Mouse (Mus musculus): ENCODE data around the gene Phb.
A peak's percentile ranks its signal among the peaks of the same experiment; 100 is the strongest.
"Not testable (repeated sequence)": the region's sequence is repeated elsewhere in the genome, so short reads cannot be mapped to it uniquely, and the experiment has no call there.

Gene Phb

DNA sequence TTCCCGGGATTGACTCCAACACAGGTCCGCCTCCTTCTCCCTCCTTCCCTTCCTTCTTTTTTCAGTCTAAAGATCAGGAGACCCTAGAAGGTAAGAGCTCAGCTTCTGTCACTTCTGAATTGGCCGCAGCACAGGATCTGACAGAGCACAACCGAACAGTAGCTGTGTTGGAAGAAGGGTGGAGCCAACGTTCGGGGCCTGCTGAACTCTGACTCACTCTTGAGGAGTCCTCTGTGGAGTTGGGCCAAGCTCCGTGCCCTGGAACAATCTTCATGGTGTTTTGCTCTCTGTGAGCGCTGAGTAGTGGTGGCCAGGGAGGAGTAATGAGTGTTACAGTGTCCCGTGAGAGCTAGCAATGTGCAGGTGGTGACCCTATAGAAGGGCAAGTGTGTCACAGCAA is 15.8 kb upstream of the Phb start:
- DNase-seq (ENCODE audit: low spot score): peak; percentile 75

DNA sequence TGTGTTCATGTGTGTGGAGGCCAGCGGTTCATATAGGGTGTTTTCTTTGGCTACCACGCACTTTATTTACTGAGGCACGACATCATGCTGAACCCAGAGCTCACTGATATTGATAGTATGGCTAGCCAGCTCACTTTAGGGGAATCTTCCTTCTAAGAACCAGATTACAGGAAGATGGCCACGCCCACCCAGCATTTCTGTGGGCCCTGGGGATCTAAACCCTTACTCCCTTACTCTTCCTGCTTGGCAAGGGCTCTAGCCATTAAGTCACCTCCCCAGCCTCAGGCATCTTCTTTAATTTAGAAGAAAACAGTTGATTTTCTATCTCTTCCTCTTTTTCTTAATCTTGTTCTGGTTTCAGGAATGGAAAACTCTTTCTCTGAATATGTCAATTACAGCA is 9.3 kb upstream of the Phb start:
- DNase-seq (ENCODE audit: low spot score): no peak

DNA sequence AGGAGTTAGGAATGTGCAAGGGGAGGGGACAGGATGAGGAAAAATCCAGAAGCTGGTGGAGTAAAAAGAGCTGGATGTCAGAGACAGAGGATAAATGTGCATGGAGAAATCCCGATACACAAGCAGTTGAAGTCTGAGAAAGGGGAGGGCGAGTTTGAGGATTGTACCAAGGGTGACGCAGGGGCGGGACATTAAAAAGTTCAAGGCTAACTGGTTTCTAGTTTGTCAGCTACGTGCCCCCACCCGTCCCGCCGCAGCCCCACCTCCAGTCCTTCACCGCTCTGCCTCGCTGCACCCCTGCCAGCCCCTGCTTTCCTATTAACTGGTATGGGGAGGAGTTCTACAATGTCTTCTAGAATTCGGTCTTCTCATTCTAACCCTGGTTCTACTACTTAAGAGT is 420 bp downstream of the Phb start:
- peak; percentile 54 for DNase-seq (ENCODE audit: low spot score)

DNA sequence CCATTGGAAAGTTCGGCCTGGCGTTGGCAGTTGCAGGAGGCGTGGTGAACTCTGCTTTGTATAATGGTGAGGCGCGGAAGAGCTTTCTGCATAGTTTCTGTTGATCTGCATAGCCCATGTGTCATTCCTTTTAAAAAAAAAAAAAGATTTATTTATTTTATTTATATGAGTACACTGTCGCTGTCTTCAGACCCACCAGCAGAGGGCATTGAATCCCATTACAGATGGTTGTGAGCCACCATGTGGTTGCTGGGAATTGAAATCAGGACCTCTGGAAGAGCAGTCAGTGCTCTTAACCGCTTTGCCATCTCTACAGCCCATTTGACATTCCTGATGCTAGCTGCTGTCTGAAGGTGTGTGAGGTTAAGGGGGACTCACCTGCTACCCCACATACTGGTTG is 1.3 kb downstream of the Phb start:
- not testable (repeated sequence) for DNase-seq (ENCODE audit: low spot score)

DNA sequence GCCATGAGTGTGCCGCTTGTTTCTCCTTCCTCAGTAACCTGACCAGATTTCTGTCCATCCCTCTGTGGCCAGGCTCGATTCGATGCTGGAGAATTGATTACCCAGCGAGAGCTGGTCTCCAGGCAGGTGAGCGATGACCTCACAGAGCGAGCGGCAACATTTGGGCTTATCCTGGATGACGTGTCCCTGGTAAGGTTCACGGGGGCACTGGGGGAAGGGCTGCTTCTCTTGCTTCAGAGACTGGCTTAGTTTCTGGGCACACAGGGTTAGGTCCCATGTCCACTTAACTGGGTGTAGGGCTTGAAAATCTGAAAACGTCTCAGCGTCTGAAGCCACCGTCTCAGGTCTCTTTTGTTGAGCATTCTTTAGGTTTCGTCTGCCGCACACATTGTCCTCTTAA is 8.7 kb downstream of the Phb start:
- DNase-seq (ENCODE audit: low spot score): no peak

DNA sequence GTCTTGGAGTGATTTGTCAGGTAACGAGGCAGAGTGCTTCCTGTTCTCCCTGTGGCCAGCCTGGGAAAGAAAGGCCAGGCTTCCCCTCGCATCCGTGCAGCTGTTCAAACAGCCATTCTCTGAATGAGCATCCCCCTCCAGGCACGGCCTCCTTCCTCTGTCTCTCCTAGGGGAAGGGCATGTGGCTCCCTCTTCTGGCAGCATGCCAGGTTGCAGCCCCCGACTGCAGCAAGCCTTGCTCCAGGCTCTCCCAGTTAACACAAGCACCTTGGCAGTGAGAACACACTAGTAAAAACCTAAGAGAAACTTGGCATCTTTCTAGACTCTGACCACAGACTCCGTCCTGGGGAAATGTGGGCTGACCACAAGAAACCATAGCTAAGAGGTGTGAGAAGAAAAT is 9.6 kb downstream of the Phb start:
- peak; percentile 48 for DNase-seq (ENCODE audit: low spot score)

DNA sequence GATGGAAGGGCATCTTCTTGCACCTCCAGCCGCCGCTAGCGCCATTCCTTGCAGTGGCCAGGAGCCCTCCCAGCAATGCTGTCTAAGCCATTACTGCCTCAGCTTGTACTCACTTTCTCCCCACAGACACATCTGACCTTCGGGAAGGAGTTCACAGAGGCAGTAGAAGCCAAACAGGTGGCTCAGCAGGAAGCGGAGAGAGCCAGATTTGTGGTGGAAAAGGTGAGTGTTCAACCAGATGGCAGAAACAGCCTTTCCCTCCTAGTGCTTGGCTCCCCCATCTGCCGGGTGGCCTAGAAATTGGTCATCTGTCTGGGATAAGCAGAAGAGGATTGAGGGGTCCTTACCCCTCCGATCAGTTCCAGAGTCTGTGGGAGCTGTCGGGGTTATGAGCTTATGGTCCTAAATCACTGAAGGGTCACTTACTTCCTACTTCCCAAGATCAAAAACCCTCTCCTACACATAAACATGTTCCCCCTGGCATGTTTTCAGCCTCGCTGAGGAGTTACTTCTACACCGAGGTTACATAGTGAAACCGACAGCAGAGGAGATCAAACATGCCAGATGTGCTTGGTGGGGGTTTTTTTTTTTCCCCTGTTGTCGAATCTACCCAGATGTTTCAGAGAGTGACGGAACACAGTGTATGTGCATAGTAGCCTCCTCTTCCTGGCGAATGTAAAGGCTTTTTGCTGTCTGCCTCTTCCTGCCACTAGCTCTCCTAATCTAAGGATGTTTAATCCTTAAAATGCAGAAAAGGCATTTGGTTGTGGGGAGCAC is 11.4 kb downstream of the Phb start:
- DNase-seq (ENCODE audit: low spot score): no peak

DNA sequence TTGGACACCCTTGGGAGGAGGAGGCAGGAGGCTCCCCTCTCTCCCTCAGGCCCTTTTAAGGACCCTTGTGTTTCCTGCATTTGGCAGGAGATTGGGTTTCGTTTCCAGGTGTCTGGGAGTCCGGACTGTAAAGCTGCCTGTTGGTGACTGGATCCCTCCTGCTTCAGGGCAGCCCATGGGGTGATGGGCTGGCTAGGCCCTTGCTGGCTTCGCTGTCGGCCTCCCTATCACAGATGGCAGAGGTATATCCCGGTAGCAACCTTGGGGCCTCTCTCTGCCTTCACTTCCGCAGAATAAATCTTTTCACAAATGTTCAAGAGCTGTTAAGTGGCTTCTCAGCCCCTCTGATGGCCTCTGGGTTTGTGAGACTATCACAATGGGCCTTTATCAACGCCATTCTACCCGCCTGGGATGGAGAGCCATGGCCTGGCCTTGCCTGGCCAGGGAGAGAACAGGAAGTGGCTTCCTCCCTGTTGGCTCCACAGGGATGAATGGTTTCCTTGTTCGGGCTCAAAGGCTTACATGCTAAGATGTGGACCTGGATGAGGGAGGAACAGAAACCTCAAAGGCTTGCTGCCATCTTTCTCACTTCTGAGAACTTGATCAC is 15.3 kb downstream of the Phb start:
- DNase-seq (ENCODE audit: low spot score): no peak

DNA sequence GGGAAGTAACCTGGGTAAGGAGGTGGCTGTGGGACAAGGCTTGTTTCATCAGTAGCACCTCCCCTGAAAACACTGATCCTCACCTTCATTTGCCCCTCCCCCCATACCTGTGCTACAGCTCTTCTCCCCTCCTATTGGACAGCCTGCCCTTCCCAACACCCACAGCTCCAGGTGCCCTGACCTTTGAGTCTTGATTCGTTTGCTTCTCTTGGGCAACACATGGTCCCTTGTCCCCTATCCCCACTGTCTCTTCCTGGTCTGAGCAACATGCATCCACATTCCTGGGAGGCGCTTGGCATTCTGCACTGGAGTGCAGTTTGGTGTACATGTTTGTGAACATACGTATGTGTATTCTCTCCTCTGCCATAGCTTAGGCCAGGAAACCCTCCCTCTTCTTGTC is 16.2 kb downstream of the Phb start:
- no peak for DNase-seq (ENCODE audit: low spot score)

DNA sequence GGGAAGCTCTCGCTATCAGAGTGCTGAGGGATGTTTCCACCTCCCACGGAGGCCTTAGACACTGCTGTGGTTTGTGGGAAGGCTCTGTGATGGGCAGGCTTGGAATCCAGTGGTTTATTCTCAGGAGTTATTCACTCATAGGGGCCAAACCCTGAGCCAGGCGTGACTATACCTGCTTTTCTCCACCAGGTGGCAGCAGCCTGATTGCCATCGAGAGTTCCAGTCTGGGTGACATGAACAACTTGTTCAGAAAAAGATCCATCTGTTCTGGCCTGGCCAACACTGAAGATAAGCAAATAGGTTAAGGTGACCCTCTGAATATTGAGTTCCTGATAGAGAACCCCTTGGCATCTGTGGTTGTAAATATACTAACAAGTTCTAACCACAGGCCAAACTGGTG is 19.3 kb downstream of the Phb start:
- DNase-seq (ENCODE audit: low spot score): peak; percentile 81

DNA sequence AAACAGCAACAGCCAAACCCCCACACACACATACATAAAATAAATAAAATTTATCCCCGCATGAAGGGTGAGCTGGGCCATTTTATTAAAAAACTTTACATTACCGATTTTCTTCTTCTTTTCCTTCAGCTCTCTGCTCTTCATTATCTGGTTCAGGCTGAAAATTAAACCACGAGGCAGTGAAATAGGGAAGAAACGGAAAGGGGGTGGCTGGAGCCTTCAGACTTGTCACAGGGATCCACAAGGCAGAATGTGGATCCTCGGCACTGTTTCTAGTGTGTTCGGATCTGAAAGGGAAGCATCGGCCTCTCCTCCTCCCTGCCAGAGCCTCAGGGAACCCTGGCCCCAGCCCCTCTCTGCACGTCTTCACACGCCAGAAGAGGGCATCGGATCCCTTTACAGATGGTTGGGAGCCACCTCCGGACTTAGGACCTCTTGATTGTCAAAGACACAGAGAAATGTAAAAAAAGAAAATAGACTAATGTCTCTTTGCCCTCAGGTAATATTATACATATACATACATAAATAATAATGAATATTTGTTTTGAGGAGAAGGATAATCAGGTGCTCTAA is 20.4 kb downstream of the Phb start:
- no peak for DNase-seq (ENCODE audit: low spot score)

DNA sequence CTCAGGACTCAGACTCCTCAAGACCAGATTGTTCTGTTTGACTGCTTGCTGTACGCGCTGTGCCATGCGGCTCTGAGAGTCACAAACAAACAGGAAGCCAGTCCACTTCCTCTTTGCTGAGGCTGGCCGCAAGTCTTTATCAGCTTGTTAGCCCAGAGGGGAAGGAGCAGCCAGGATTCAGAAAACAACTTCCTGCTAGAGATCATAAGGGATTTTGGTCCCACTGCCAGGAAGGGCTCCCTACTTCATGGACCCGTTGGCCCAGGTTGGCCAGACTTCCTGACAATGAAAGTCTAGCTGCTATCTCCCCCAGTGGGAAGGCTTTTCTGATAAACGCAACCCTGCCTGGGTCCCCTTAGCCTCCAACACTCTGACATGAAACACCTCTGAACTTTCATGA is 21.8 kb downstream of the Phb start:
- DNase-seq (ENCODE audit: low spot score): peak; percentile 36

DNA sequence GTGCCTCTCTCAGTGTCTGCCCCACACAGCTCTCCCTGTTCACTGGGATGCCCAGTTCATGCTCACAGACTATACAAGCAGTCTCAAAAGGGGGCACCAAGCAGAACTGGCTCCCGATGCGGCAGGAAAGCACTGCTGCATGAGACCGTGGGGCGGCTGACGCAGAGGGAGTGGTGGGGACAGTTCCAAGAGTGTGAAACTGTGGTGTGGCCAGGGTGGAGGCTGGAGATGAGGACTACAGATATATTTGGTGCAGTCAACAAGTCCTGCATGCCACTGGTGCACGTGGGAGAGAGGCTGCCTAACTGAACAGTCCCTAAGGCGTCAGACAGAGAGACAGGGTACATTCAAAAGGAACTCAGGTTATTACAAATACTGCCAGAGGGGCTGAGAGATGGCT is 22.2 kb downstream of the Phb start:
- peak; percentile 47 for DNase-seq (ENCODE audit: low spot score)

DNA sequence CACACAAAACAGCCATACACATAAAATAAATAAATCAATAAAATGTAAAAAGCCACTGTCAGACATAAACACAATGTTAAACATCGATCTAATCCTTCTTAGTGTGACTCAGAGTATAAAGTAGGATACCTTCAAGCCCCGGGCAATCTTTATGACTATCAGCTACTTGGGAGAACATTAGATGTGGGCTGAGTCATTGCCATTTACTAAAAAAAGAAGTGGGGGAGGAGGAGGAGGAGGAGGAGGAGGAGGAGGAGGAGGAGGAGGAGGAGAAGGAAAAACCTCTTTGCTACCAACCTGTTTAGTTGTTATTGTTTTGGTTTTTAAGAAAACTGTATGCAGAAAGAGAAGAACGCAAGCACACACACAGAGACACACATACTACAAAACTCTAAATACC is 22.8 kb downstream of the Phb start:
- DNase-seq (ENCODE audit: low spot score): no peak

DNA sequence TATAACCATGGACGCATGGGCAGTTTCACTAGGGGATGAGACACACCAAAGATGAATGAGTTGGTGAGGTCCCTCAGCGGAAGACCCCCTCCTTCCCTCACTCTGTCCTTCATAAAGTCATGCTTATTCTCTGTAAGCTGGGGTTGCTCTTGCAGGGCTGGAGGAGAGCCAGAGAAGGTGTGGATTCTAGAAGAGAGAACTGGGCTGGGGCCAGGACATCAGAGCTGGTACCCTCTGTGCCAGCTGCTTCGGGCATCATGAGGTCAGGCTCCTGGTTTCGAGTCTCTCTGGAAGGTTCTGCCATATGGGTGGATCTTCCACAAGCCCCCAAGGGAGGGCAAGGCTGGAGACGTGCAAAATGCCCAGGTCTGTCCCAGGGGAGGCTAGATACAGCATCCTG is 31.8 kb downstream of the Phb start:
- DNase-seq (ENCODE audit: low spot score): no peak

DNA sequence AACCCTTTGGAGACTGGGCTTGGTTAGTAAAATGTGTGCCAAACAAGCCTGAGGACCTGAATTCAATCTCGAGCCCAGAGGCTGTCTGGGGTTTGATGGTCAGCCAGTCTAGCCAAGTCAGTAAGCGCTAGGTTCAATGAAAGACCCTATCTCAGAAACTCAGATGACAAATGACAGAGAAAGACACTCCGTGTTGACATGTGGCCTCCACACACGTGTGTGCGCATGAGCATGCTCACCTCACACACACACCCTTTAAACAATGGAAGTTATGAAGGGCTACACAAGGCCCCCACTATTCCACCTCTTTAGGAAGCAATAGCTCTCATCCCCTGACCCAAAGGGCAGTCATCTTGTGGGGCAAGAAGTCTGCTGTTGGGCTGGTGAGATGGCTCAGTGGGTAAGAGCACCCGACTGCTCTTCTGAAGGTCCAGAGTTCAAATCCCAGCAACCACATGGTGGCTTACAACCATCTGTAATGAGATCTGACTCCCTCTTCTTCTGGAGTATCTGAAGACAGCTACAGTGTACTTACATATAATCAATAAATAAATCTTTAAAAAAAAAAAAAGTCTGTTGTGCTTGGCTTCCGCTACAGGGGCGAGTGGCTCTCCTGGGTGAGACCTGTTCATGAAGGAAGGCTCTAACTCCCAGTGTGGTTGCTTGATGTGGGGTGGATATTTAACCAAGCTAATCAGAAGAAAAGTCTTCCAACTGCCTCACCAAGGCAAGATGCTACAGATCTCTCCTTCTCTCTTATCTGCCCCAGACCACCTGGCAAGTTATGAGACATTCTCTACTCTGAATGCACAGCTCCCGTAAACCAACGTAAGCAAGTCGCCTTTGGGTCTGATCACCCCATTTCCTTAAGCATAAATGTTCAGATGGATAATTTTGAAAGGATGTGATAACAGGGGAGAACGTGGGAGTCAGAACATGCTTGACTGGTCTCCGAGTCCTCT is 34.3 kb downstream of the Phb start:
- DNase-seq (ENCODE audit: low spot score): no peak

DNA sequence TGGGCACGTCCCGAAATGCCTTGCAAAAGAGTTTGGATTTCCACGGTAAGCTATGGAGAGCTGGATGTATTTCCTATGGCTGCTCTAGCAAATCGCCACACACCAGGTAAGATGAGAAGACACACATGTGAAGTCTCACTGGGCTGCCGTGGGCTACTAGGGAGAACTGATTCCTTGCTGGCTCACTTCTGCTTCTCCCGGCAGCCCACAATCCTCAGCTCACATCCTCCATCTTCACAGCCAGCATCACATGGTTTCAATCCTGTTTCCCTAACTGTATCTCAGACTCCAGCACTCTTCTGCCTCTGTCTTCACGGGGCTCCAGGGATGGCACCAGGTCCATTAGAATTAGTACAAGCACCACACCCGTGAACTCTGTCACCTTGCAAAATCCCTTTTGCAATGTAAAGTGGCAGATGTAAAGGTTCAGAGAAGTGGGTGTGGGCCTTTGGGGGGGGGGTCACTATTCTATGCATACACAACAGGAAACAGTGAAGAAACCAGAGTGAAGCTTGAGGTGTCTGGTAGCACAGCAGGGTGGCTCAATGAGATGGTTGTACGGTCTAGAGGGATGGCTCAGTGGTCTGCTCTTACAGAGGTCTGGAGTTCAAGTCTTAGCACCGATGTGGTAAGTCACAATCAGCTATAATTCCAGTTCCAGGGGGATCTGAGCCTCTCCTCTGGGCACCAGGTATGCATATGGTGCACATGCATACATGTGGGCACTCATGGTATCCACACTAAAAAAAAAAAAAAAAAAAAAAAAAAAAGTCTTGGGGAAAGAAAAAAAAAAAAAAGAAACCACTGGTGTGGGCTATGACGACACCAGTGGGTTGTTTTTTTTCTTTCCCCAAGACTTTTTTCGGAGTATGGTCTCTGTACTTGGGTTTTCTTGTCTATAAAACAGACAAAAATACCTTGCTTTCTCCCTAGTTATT is 37.5 kb downstream of the Phb start:
- no peak for DNase-seq (ENCODE audit: low spot score)

DNA sequence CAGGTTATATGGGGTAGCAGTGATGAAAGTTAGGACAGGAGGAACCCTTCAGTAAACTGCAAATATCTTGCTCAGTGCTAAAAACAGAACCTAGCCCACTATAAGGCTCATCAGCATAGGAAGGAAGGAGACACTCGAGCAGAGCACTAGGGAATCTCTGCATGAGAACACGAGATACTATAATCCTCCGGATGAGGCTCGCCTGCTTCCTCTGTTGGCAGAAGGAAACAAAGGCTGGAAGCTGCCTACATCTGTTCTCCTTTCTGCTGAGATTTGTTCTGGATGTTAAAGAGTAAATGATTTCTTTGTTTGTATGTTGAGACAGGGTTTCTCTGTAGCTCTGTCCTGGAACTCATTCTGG is 38.2 kb downstream of the Phb start:
- DNase-seq (ENCODE audit: low spot score): no peak

DNA sequence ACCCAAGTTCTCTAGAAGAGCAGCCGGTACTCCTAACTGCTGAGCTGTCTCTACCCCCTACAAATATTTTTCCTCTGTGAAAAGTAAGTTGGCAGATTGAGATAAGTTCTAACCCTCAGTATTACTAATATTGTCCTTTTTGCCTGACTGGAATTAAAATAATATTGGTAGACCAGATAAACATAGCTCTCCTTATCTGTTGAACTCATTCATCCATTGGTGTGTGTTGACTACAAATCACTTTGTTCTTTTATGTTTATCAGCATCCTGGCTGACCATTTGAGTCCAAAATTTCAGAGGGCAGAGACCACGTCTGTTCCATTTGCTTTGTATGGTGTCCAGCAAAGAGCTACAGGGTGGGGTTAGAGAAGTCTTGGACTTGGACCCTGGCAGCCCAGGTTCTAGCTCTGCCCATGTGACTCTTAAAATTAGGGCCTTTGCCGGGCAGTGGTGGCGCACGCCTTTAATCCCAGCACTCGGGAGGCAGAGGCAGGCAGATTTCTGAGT is 42.8 kb downstream of the Phb start:
- no peak for DNase-seq (ENCODE audit: low spot score)

DNA sequence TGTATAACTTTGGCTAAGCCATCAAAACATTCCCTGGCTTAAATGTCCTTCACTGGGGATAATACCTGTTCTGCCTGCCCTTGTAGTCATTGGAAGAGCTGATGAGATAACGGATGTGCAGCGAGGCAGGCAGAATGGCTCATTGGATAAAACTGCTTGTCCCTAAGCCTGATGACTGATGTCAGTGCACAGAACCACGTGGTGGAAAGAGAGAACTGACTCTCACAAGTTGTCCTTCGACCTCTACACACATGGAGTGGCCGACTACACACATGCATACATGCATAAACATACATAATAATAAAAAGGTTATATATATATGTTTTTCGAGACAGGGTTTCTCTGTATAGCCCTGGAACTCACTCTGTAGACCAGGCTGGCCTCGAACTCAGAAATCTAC is 43.7 kb downstream of the Phb start:
- DNase-seq (ENCODE audit: low spot score): no peak

DNA sequence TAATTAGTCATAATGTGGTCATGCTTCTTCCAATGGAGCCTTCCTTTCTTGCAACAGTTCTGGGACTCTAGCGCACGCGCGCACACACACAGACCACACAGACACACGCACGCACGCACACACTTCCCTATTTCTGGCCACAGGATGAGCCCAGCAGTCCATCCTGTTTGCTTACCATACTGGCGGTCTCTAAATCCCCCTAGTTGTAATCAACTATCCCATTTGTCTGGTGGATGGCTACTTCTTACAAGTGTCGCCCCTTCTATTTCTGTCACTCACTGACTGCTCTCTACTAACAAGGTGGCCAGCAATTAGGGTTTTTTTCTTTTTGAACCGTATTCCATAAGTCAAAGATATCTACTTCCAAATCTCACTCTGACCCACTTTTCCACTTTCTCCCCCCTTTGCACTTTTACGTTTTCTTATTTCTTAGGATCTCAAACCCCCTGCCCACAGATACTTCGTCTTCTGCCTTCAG is 45.4 kb downstream of the Phb start:
- peak; percentile 23 for DNase-seq (ENCODE audit: low spot score)

Data from urinary bladder, postnatal 14 days (tissue).